Mouse (Mus musculus) liver, adult 10 weeks (tissue): Measurements from ENCODE around the gene Tnfsf9. TPM values are rescaled to one million over a fixed set of nuclear protein-coding genes. Genes with fewer than 3 reads are reported as not detected.

ENCODE experiments used
- polyA plus RNA-seq: library from polyadenylated mRNA; stranded (reverse); fragments of 350-450 nt; fragmentation: Illumina TruSeq; extraction: RNeasy Lipid Tissue Mini Kit (QIAGEN cat#74804); gene quantifications from one replicate; pipeline ENCODE4 v1.2.3, GENCODE M21; 2014; ENCODE audit warnings: low read depth, low replicate concordance

The Tnfsf9 gene
- polyA plus RNA-seq, result not detected

GRCm38 (mm10) chr17:57105181-57106034 lies at the start of gene Tnfsf9:
Gene Tnfsf9 (plus strand): TSS chr17:57105325.

GRCm38 (mm10) chr17:57058891-57059485 lies 46.1 kb upstream of the Tnfsf9 start, which contains the start of gene Crb3:
Gene Crb3 (plus strand): TSS chr17:57059105.

GRCm38 (mm10) chr17:57059486-57059977 lies 45.6 kb upstream of the Tnfsf9 start, which contains the start of gene Slc25a23:
Gene Slc25a23 (minus strand): TSS chr17:57059863.

GRCm38 (mm10) chr17:57078336-57078735 lies 26.8 kb upstream of the Tnfsf9 start, which contains the start of gene Dennd1c:
Gene Dennd1c (minus strand): TSS chr17:57078514.

GRCm38 (mm10) chr17:57087049-57087832 lies 17.9 kb upstream of the Tnfsf9 start, which contains the start of gene Tubb4a:
Gene Tubb4a (minus strand): TSS chr17:57087782.

GRCm38 (mm10) chr17:57148994-57149803 lies 44.1 kb downstream of the Tnfsf9 start, which contains the start of gene Cd70:
Gene Cd70 (minus strand): TSS chr17:57149777.

Other genes starting within 250 kb of the Tnfsf9 start
- not detected for gene Acsbg2, start 230.9 kb upstream of the Tnfsf9 start, polyA plus RNA-seq
- gene 1700061G19Rik, start 229.8 kb upstream of the Tnfsf9 start, polyA plus RNA-seq, result not detected
- 0.77 TPM for gene Mllt1, start 169.9 kb upstream of the Tnfsf9 start, polyA plus RNA-seq
- gene Acer1, start 123.2 kb upstream of the Tnfsf9 start, polyA plus RNA-seq, result not detected
- 4.0 TPM for gene Clpp, start 115.0 kb upstream of the Tnfsf9 start, polyA plus RNA-seq
- gene Alkbh7, start 108.0 kb upstream of the Tnfsf9 start, polyA plus RNA-seq, result 2.8 TPM
- not detected for gene Pspn, start 105.3 kb upstream of the Tnfsf9 start, polyA plus RNA-seq
- gene Gtf2f1, start 94.0 kb upstream of the Tnfsf9 start, polyA plus RNA-seq, result 2.1 TPM
- gene Gm17949, start 93.9 kb upstream of the Tnfsf9 start, polyA plus RNA-seq, result not detected
- gene Khsrp, start 73.8 kb upstream of the Tnfsf9 start, polyA plus RNA-seq, result 5.1 TPM
- gene Slc25a41, start 63.7 kb upstream of the Tnfsf9 start, polyA plus RNA-seq, result not detected
- gene Crb3, start 46.2 kb upstream of the Tnfsf9 start, polyA plus RNA-seq, result 5.6 TPM
- 55.5 TPM for gene Slc25a23, start 45.5 kb upstream of the Tnfsf9 start, polyA plus RNA-seq
- 1.6 TPM for gene Dennd1c, start 26.8 kb upstream of the Tnfsf9 start, polyA plus RNA-seq
- not detected for gene Tubb4a, start 17.5 kb upstream of the Tnfsf9 start, polyA plus RNA-seq
- gene Cd70, start 44.5 kb downstream of the Tnfsf9 start, polyA plus RNA-seq, result not detected
- not detected for gene Tnfsf14, start 88.9 kb downstream of the Tnfsf9 start, polyA plus RNA-seq
- 3,590 TPM for gene C3, start 122.8 kb downstream of the Tnfsf9 start, polyA plus RNA-seq
- gene Gpr108, start 143.1 kb downstream of the Tnfsf9 start, polyA plus RNA-seq, result 2.3 TPM
- gene Trip10, start 144.1 kb downstream of the Tnfsf9 start, polyA plus RNA-seq, result 1.7 TPM
- 0.53 TPM for gene Vav1, start 173.8 kb downstream of the Tnfsf9 start, polyA plus RNA-seq